Mouse (Mus musculus) stomach, postnatal 0 days (tissue): Measurements from ENCODE around the gene Cox6a1. TPM values are rescaled to one million over a fixed set of nuclear protein-coding genes. Genes with fewer than 3 reads are reported as not detected.

Experiments
- ATAC-seq: fragments of 200-750 bp; cut with Nextera tagmentation; 2 replicates; pipeline ENCODE4 v1.8.0; 2017; ENCODE audit not compliant: low FRiP score, low TSS enrichment
- DNase-seq: peaks from one replicate; pipeline ENCODE4 v3.0.0-alpha.2; 2016; ENCODE audit warnings: low spot score
- H3K27ac ChIP-seq: fragments of 300-500 bp; sonication (generic); replicated peaks from 2 replicates; pipeline ENCODE4 v1.5.1; 2014; ENCODE audit warnings: mild to moderate bottlenecking, control low read depth
- H3K27me3 ChIP-seq: fragments of 300-500 bp; sonication (generic); 2 replicates; pipeline ENCODE4 v1.6.1; 2014; ENCODE audit warnings: low read length; ENCODE audit not compliant: control insufficient read depth, insufficient read depth
- H3K36me3 ChIP-seq: fragments of 300-500 bp; sonication (generic); 2 replicates; pipeline ENCODE4 v1.6.1; 2014; ENCODE audit warnings: low read length, mixed read lengths; ENCODE audit not compliant: control insufficient read depth, insufficient read depth
- H3K4me1 ChIP-seq: fragments of 300-500 bp; sonication (generic); replicated peaks from 2 replicates; pipeline ENCODE4 v1.6.1; 2014; ENCODE audit warnings: antibody characterized with exemption; ENCODE audit not compliant: control insufficient read depth, insufficient read depth
- H3K4me2 ChIP-seq: fragments of 300-500 bp; sonication (generic); replicated peaks from 2 replicates; pipeline ENCODE4 v1.6.1; 2014; ENCODE audit warnings: low read depth, mild to moderate bottlenecking, control low read depth, moderate library complexity
- H3K4me3 ChIP-seq: fragments of 300-500 bp; sonication (generic); 2 replicates; pipeline ENCODE4 v1.5.1; 2014; ENCODE audit warnings: low read depth, low read length, control low read depth
- H3K9ac ChIP-seq: fragments of 300-500 bp; sonication (generic); 2 replicates; pipeline ENCODE4 v1.6.1; 2014; ENCODE audit warnings: mild to moderate bottlenecking, low read length, control low read depth, mixed read lengths
- H3K9me3 ChIP-seq: fragments of 300-500 bp; sonication (generic); 2 replicates; pipeline ENCODE4 v1.6.1; 2016; ENCODE audit warnings: low read length; ENCODE audit not compliant: control insufficient read depth
- CTCF ChIP-seq: IDR thresholded peaks from 2 replicates; pipeline ENCODE4 v1.5.1; 2016; ENCODE audit warnings: antibody characterized with exemption, low read depth, mild to moderate bottlenecking, moderate library complexity
- EP300 ChIP-seq: optimal IDR thresholded peaks from 2 replicates; pipeline ENCODE3; 2016; ENCODE audit warnings: antibody characterized with exemption
- WGBS: fragments of 180-500 bp; shearing (Covaris S2); extraction: QIAGEN DNeasy Blood & Tissue Kit; methylation state at CpG from one replicate; pipeline ENCODE4 v1.1.7; 2014; 5-methylcytosine and 5-hydroxymethylcytosine counted together
- polyA plus RNA-seq: library from polyadenylated mRNA; unstranded; fragments of >200 nt; fragmentation: Nextera tagmentation; extraction: Ambion mirVana; gene quantifications from 2 replicates; pipeline ENCODE4 v1.2.1, GENCODE M21; 2015

Cox6a1 gene
- polyA plus RNA-seq, 1 experiment from 2014 or later: 1,574 TPM

- Histone ChIP-seq H3K27ac (peak within 1 kb of the TSS; percentile 78), H3K9me3 (no peaks in the 10 kb centered on the region), H3K4me2 (peak within 1 kb of the TSS; percentile 92), H3K36me3 (peaks cover 7% of the 10 kb centered on the region), H3K27me3 (no peaks in the 10 kb centered on the region), H3K9ac (peak within 1 kb of the TSS; percentile 92), H3K4me1 (no peaks in the 10 kb centered on the region), H3K4me3 (peak within 1 kb of the TSS; percentile 91)
- ATAC-seq (peak; percentile 93), DNase-seq (peak; percentile 92)
- TF ChIP-seq EP300: no peak
- peak; percentile 11; the same call in 1 of the 2 replicates for TF ChIP-seq CTCF
- WGBS: under 1% methylated on average over 58 of the region's 62 CpGs
Measured at GRCm38 (mm10) chr5:115340577-115341313, 8.0 kb downstream of the Cox6a1 start, which contains the start of the genes Gatc and Triap1. Gene Gatc (minus strand): TSS chr5:115341178. Gene Triap1 (plus strand): TSS chr5:115341225.

GRCm38 (mm10) chr5:115340007-115340406, 8.8 kb downstream of the Cox6a1 start:
- WGBS: 16% methylated on average over 7 of the region's 7 CpGs
- Histone ChIP-seq H3K9me3 (no peaks in the 10 kb centered on the region), H3K4me2 (peak overlapping the region; percentile 92), H3K4me1 (no peaks in the 10 kb centered on the region), H3K36me3 (peaks cover 5% of the 10 kb centered on the region), H3K27ac (no peak overlapping the region), H3K27me3 (no peaks in the 10 kb centered on the region), H3K4me3 (peak overlapping the region; percentile 91), H3K9ac (peak overlapping the region; percentile 92; the same call in 1 of the 2 replicates)
- ATAC-seq (no peak), DNase-seq (no peak)
- TF ChIP-seq EP300 (no peak), CTCF (no peak)

DNA sequence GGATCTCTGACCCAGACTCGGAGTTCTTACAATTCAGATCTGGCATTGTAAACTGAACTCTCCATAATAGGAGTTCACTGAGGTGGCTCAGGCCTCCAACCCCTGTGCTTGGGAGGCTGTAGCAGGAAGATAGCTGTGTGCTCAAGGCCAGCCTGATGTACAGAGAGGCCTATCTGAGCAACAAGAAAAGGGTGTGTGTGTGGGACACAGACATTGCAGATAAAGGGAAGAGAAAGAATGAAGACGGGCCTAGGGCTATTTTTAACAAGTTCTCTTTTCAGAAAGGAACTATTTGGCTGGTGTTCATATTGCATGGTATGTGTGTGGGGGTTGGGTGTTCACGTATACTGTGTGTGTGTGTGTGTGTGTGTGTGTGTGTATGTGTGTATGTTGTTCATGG, 15.2 kb downstream of the Cox6a1 start:
- no peak overlapping the region for H3K4me3 ChIP-seq
- H3K4me1 ChIP-seq: no peaks in the 10 kb centered on the region
- no peak for DNase-seq
- 57% methylated on average over 3 of the region's 3 CpGs for WGBS
- no peak for ATAC-seq
- H3K9ac ChIP-seq: no peak overlapping the region
- no peaks in the 10 kb centered on the region for H3K27me3 ChIP-seq
- H3K9me3 ChIP-seq: no peaks in the 10 kb centered on the region
- no peak overlapping the region for H3K4me2 ChIP-seq
- no peak overlapping the region for H3K27ac ChIP-seq
- peaks cover 25% of the 10 kb centered on the region for H3K36me3 ChIP-seq
- TF ChIP-seq EP300 (no peak), CTCF (no peak)

DNA sequence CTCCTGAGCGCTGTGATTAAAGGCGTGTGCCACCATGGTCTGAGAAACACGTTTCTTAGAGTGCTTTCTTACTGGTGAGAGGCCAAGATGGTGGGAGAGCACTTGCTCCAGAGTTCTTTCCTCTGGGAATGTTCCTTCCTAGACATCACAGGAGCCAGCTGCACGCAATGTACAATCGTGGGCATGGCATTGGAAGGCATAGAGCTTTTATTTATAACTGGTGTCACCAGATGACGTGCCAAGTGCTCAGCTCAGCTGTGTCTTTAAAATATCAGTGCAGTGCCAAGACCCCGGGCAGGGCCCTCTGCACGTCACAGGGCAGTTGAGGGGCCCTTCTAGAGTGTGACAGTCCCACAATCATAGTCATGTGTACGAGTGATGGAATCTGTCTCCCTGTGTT, 17.8 kb downstream of the Cox6a1 start:
- TF ChIP-seq EP300 (no peak), CTCF (no peak)
- Histone ChIP-seq H3K9me3 (no peaks in the 10 kb centered on the region), H3K9ac (no peak overlapping the region), H3K4me2 (no peak overlapping the region), H3K4me1 (peaks cover 4% of the 10 kb centered on the region), H3K4me3 (no peak overlapping the region), H3K36me3 (peaks cover 24% of the 10 kb centered on the region), H3K27me3 (no peaks in the 10 kb centered on the region), H3K27ac (no peak overlapping the region)
- DNase-seq (no peak), ATAC-seq (no peak)
- WGBS: 69% methylated on average over 9 of the region's 9 CpGs

DNA sequence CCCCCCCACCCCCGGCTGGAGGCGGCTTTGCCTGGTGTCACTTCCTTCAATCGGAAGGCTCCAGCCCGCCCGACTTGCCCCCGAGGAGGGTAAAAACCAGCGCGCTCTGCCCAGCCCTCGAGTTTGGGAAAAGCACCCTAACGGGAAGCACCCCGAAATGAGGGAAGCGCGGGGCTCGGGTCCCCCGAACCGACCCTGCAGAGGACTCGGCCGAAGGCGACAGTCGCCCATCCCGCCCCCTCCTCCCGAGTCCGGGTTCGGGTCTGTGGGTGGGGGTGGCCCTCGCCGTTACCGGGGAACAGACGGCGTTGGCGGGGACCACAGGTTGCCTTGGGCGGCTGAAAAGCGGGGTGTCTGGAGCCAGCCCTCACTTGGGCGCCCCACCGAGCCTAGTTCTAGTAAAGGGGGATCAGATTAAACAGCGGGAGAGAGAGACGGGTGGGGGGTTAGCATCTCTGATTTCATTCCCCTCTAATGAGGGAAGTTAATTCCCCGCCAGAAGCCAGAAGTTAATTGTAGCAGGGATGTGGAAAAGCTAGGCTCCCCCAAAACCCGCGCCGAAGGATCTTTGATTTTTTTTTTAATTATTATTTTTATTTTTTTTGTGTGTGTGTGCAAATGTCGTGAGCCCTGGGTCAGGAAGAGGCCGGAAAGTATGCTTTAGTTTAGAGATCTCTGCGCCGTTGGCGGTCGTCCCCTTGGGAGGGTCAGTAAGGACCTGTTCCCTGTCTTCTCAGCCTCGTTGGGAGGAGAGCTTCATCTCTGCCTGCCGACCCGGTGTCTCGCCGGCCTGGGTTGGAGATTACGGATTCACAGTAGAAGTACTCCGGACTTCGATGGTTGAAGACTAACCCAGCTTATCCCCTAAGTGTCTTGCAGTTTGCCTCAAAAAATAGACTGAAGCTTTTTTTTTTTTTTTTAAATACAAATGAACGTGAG, 20.9 kb downstream of the Cox6a1 start:
- peaks cover 13% of the 10 kb centered on the region for H3K36me3 ChIP-seq
- WGBS: 1% methylated on average over 55 of the region's 55 CpGs
- H3K4me2 ChIP-seq: peak overlapping the region; percentile 98
- H3K4me1 ChIP-seq: peaks cover 4% of the 10 kb centered on the region
- TF ChIP-seq EP300 (no peak), CTCF (no peak)
- peak overlapping the region; percentile 83 for H3K4me3 ChIP-seq
- H3K27ac ChIP-seq: peak overlapping the region; percentile 88
- DNase-seq: no peak
- no peaks in the 10 kb centered on the region for H3K9me3 ChIP-seq
- ATAC-seq: peak; percentile 3; the same call in 1 of the 2 replicates
- H3K9ac ChIP-seq: peak overlapping the region; percentile 87
- H3K27me3 ChIP-seq: no peaks in the 10 kb centered on the region
